Mouse (Mus musculus): Measurements from ENCODE around the gene Uchl5. TPM values are rescaled to one million over a fixed set of nuclear protein-coding genes. Genes with fewer than 3 reads are reported as not detected.

The Uchl5 gene
- polyA plus RNA-seq, 1 experiment from 2014 or later, result 60.1 TPM

GRCm38 (mm10) chr1:143855706-143856105, 78.6 kb downstream of the Uchl5 start:
- no peak overlapping the region for H3K9ac ChIP-seq
- H3K27me3 ChIP-seq, result no peaks in the 10 kb centered on the region
- H3K36me3 ChIP-seq, result no peaks in the 10 kb centered on the region
- no peaks in the 10 kb centered on the region; the same call in 1 of the 2 replicates for H3K4me1 ChIP-seq (replicated peaks)
- no peaks in the 10 kb centered on the region for H3K9me3 ChIP-seq (replicated peaks)
- no peak overlapping the region for H3K27ac ChIP-seq
- ATAC-seq (replicated peaks; ENCODE audit: insufficient number of reproducible peaks, insufficient read depth, low FRiP score, low read depth), result no peak
- no peak overlapping the region for H3K4me3 ChIP-seq
- WGBS, result 63% methylated on average over 5 of the region's 5 CpGs
- no peak overlapping the region for H3K4me2 ChIP-seq

Other genes with a start within 250 kb of the Uchl5 start
- 0.18 TPM in 2 replicates for gene B3galt2, start 136.6 kb upstream of the Uchl5 start, polyA plus RNA-seq (2015; fragmentation: Nextera tagmentation; extraction: Ambion mirVana)
- gene Cdc73, start 74.4 kb upstream of the Uchl5 start, polyA plus RNA-seq (2015; fragmentation: Nextera tagmentation; extraction: Ambion mirVana), result 17.6 and 19.8 TPM in 2 replicates
- gene Glrx2, start 60.9 kb upstream of the Uchl5 start, polyA plus RNA-seq (2015; fragmentation: Nextera tagmentation; extraction: Ambion mirVana), result 78.9 and 103 TPM in 2 replicates
- 11.9 and 12.7 TPM in 2 replicates for gene Trove2, start 204 bp upstream of the Uchl5 start, polyA plus RNA-seq (2015; fragmentation: Nextera tagmentation; extraction: Ambion mirVana)
- gene Rgs2, start 226.9 kb downstream of the Uchl5 start, polyA plus RNA-seq (2015; fragmentation: Nextera tagmentation; extraction: Ambion mirVana), result 28.6 and 30.4 TPM in 2 replicates

All from heart, embryonic 15.5 days (tissue).